Mouse (Mus musculus): ENCODE measurements around the gene Dhrs9.

The Dhrs9 gene

GRCm38 (mm10) chr2:69418294-69418881 is 38.1 kb downstream of the Dhrs9 start:
- ATAC-seq (ENCODE audit: low TSS enrichment): no peak

GRCm38 (mm10) chr2:69424829-69425228 is 44.6 kb downstream of the Dhrs9 start:
- ATAC-seq (ENCODE audit: low TSS enrichment): no peak

- peak; percentile 59 for ATAC-seq (ENCODE audit: low TSS enrichment)
Measured at GRCm38 (mm10) chr2:69426081-69426480, 45.8 kb downstream of the Dhrs9 start.

GRCm38 (mm10) chr2:69427141-69427540 is 46.9 kb downstream of the Dhrs9 start:
- ATAC-seq (ENCODE audit: low TSS enrichment): no peak

GRCm38 (mm10) chr2:69428116-69428515 is 47.9 kb downstream of the Dhrs9 start:
- peak; percentile 88 for ATAC-seq (ENCODE audit: low TSS enrichment)

GRCm38 (mm10) chr2:69441656-69442055 is 61.4 kb downstream of the Dhrs9 start:
- ATAC-seq (ENCODE audit: low TSS enrichment): no peak

GRCm38 (mm10) chr2:69445896-69446472 is 65.7 kb downstream of the Dhrs9 start:
- peak; percentile 89 for ATAC-seq (ENCODE audit: low TSS enrichment)

- ATAC-seq (ENCODE audit: low TSS enrichment): no peak
Measured at GRCm38 (mm10) chr2:69448581-69448980, 68.3 kb downstream of the Dhrs9 start.

GRCm38 (mm10) chr2:69451128-69451527 is 70.9 kb downstream of the Dhrs9 start:
- ATAC-seq (ENCODE audit: low TSS enrichment): peak; percentile 90

Measured in frontal cortex, adult (tissue).